Mouse (Mus musculus): ENCODE measurements at regions not wholly inside any gene's neighbourhood (a gene's known extent, or its start where the extent isn't known, plus 50 kb on each side); places are given as distances from the start of the nearest gene placed in this dataset.

- no peak for DNase-seq
These were observed 198.6 kb upstream of the Hnrnpa3 start for GRCm38 (mm10) chr2:75460419-75460818.

GRCm38 (mm10) chr2:75461019-75461418, 198.0 kb upstream of the Hnrnpa3 start:
- no peak for DNase-seq

GRCm38 (mm10) chr2:75461421-75461991, 197.6 kb upstream of the Hnrnpa3 start:
- no peak for DNase-seq

- no peak for DNase-seq
These were observed 196.9 kb upstream of the Hnrnpa3 start for GRCm38 (mm10) chr2:75462030-75462671.

GRCm38 (mm10) chr2:75463091-75463490, 196.0 kb upstream of the Hnrnpa3 start:
- DNase-seq = no peak

GRCm38 (mm10) chr2:75464429-75464828, 194.6 kb upstream of the Hnrnpa3 start:
- DNase-seq = no peak

- no peak for DNase-seq
These were observed 190.2 kb upstream of the Hnrnpa3 start for GRCm38 (mm10) chr2:75468851-75469250.

GRCm38 (mm10) chr2:75469958-75470687, 188.9 kb upstream of the Hnrnpa3 start:
- peak; percentile 37 to 61 for DNase-seq

- no peak for DNase-seq
These were observed 188.4 kb upstream of the Hnrnpa3 start for GRCm38 (mm10) chr2:75470688-75471054.

GRCm38 (mm10) chr2:75472489-75472888, 186.6 kb upstream of the Hnrnpa3 start:
- DNase-seq = no peak

GRCm38 (mm10) chr2:75474509-75474908, 184.6 kb upstream of the Hnrnpa3 start:
- peak in 1 of 2 experiments; percentile 9 for DNase-seq

GRCm38 (mm10) chr2:75476350-75476749, 182.7 kb upstream of the Hnrnpa3 start:
- no peak for DNase-seq

GRCm38 (mm10) chr2:75477076-75477475, 182.0 kb upstream of the Hnrnpa3 start:
- no peak for DNase-seq

GRCm38 (mm10) chr2:75479546-75479945, 179.5 kb upstream of the Hnrnpa3 start:
- DNase-seq = no peak

- no peak for DNase-seq
These were observed 177.2 kb upstream of the Hnrnpa3 start for GRCm38 (mm10) chr2:75481863-75482262.

GRCm38 (mm10) chr2:75482484-75482883, 176.6 kb upstream of the Hnrnpa3 start:
- no peak for DNase-seq

GRCm38 (mm10) chr2:75484951-75485350, 174.1 kb upstream of the Hnrnpa3 start:
- no peak for DNase-seq

GRCm38 (mm10) chr2:75491150-75491549, 167.9 kb upstream of the Hnrnpa3 start:
- DNase-seq = no peak

- peak; percentile 31 to 41 for DNase-seq
These were observed 167.1 kb upstream of the Hnrnpa3 start for GRCm38 (mm10) chr2:75491789-75492500.

- DNase-seq = no peak
These were observed 166.6 kb upstream of the Hnrnpa3 start for GRCm38 (mm10) chr2:75492501-75492898.

- DNase-seq = peak; percentile 74 to 78
These were observed 162.3 kb upstream of the Hnrnpa3 start for GRCm38 (mm10) chr2:75496606-75497240.

GRCm38 (mm10) chr2:75510223-75510622, 148.8 kb upstream of the Hnrnpa3 start:
- no peak for DNase-seq

Data from kidney, postnatal 25 days (tissue).